Mouse (Mus musculus): ENCODE results near the gene Wdr92. TPM values are rescaled to one million over a fixed set of nuclear protein-coding genes. Genes with fewer than 3 reads are reported as not detected.

The Wdr92 gene
- total RNA-seq (2012; rRNA removed) (58.9 and 63.8 TPM in 2 replicates), polyA plus RNA-seq (2012; ENCODE audit: insufficient read depth in 1 of 2, insufficient read length in 2 of 2, low read depth in 1 of 2, low replicate concordance in 2 of 2, missing spikeins in 1 of 2) (10 to 100 TPM in 1 of 2 experiments, not detected in 1; 34.5 TPM)

DNA sequence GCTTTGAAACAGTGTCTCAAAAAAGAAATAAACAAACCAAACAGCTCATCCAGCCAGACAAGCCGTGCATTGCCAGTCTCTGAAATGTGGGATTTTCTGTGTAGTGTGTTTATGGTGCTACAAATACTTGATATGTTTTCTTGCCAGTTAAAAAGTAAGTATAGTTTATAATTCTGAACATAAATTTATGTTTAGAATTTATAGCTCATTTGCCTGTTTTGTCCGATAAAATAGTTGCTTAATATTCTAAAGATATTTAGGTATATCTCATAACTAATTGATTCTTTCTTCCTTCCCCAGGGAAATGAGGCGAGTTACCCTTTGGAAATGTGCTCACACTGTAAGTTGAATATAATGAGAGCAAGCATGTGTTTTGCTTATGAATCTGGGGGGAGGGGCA lies at the start of gene Wdr92:
Gene Wdr92 (plus strand): TSS at position 301 of the 400 bp plus-strand sequence.
- Histone ChIP-seq H3K27me3 (ENCODE audit: control insufficient read depth in 1 of 2, insufficient read depth in 2 of 2, low read length in 2 of 2) (no peaks in the 10 kb centered on the region), H3K4me3 (ENCODE audit: control insufficient read depth in 1 of 2, insufficient read depth in 1 of 2, low read depth in 2 of 2, low read length in 2 of 2) (no peak within 1 kb of the TSS), H3K79me2 (ENCODE audit: control insufficient read depth, insufficient read depth, low read length, poor library complexity) (peaks cover 36% of the 10 kb centered on the region), H3K36me3 (ENCODE audit: control insufficient read depth in 1 of 2, insufficient read depth in 2 of 2, low read length in 2 of 2) (peaks cover 5 to 16% of the 10 kb centered on the region in 2 experiments), H3K4me1 (ENCODE audit: control insufficient read depth in 1 of 2, insufficient read depth in 2 of 2, low read length in 2 of 2) (peaks cover 0 to 2% of the 10 kb centered on the region in 2 experiments; a peak in 2 of 4 replicates), H3K27ac (ENCODE audit: control insufficient read depth, low read depth, low read length) (no peak within 1 kb of the TSS), H3K9ac (ENCODE audit: control insufficient read depth, low read depth, low read length, poor library complexity, severe bottlenecking) (no peak within 1 kb of the TSS), H3K9me3 (replicated peaks; ENCODE audit: insufficient read depth, low read length) (no peaks in the 10 kb centered on the region)
- TF ChIP-seq TCF12 (IDR thresholded peaks at IDR 0.05; ENCODE audit: low read depth, low read length) (no peak), TAL1 (IDR thresholded peaks at IDR 0.05; ENCODE audit: low read length) (no peak), GATA1 (IDR thresholded peaks at IDR 0.05; ENCODE audit: low read depth, low read length) (no peak), SMC3 (IDR thresholded peaks at IDR 0.05; ENCODE audit: low read depth, low read length) (no peak), TBP (IDR thresholded peaks at IDR 0.05; ENCODE audit: low read depth, low read length) (no peak), HCFC1 (IDR thresholded peaks at IDR 0.05; ENCODE audit: low read depth, low read length) (no peak), CHD1 (IDR thresholded peaks at IDR 0.05; ENCODE audit: low read depth, low read length) (no peak), RCOR1 (IDR thresholded peaks at IDR 0.05; ENCODE audit: low read depth, low read length) (no peak), SIN3A (IDR thresholded peaks at IDR 0.05; ENCODE audit: low read length) (no peak), MAX (IDR thresholded peaks at IDR 0.05; ENCODE audit: low read length) (no peak), MXI1 (IDR thresholded peaks at IDR 0.05; ENCODE audit: low read depth, low read length) (no peak), RAD21 (IDR thresholded peaks at IDR 0.05; ENCODE audit: low read depth, low read length) (no peak), CTCF (IDR thresholded peaks at IDR 0.05 in 2 of 3, conservative IDR thresholded peaks at IDR 0.05 in 1 of 3; ENCODE audit: control insufficient read depth in 1 of 3, insufficient read depth in 1 of 3, low read depth in 2 of 3, low read length in 3 of 3, poor library complexity in 1 of 3, severe bottlenecking in 1 of 3) (no peak), ZNF384 (IDR thresholded peaks at IDR 0.05; ENCODE audit: low read depth, low read length) (no peak), MYC (IDR thresholded peaks at IDR 0.05; ENCODE audit: low read depth, low read length) (no peak), MAZ (IDR thresholded peaks at IDR 0.05; ENCODE audit: low read depth, low read length) (no peak), ZKSCAN1 (IDR thresholded peaks at IDR 0.05; ENCODE audit: low read depth, low read length) (no peak)
- DNase-seq (ENCODE audit: low read depth, low spot score): no peak

DNA sequence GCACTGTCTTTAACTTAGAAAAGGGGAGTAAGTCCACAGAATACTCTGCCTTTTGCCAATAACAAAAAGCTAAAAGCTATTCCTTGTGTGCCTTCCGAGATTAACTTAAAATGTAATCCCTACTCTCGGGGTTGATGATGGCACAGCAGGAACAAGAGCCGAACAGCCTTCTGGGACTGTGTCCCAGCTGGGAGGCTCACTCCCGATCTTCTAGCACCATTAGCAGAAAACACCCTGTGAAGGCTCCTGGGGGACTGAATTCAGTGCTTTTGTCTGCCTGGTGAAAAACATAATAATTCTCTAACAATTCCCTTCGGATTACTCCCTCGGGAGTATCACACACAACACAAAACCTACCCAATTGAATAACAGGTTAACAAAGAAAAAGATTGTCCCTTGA lies 46.3 kb upstream of the Wdr92 start:
- Histone ChIP-seq H3K4me1 (ENCODE audit: control insufficient read depth in 1 of 2, insufficient read depth in 2 of 2, low read length in 2 of 2) (no peaks in the 10 kb centered on the region), H3K9me3 (replicated peaks; ENCODE audit: insufficient read depth, low read length) (no peaks in the 10 kb centered on the region), H3K9ac (ENCODE audit: control insufficient read depth, low read depth, low read length, poor library complexity, severe bottlenecking) (no peak overlapping the region), H3K4me3 (ENCODE audit: control insufficient read depth in 1 of 2, insufficient read depth in 1 of 2, low read depth in 2 of 2, low read length in 2 of 2) (no peak overlapping the region), H3K79me2 (ENCODE audit: control insufficient read depth, insufficient read depth, low read length, poor library complexity) (no peaks in the 10 kb centered on the region), H3K27ac (ENCODE audit: control insufficient read depth, low read depth, low read length) (no peak overlapping the region), H3K27me3 (ENCODE audit: control insufficient read depth in 1 of 2, insufficient read depth in 2 of 2, low read length in 2 of 2) (peaks cover 9 to 24% of the 10 kb centered on the region in 2 experiments), H3K36me3 (ENCODE audit: control insufficient read depth in 1 of 2, insufficient read depth in 2 of 2, low read length in 2 of 2) (no peaks in the 10 kb centered on the region)
- TF ChIP-seq POLR2AphosphoS5 (IDR thresholded peaks at IDR 0.05; ENCODE audit: borderline replicate concordance, low read depth, low read length) (no peak), EP300 (IDR thresholded peaks at IDR 0.05; ENCODE audit: low read depth in 1 of 2, low read length in 2 of 2) (no peak), MYC (IDR thresholded peaks at IDR 0.05; ENCODE audit: low read depth, low read length) (no peak), MXI1 (IDR thresholded peaks at IDR 0.05; ENCODE audit: low read depth, low read length) (no peak), BHLHE40 (IDR thresholded peaks at IDR 0.05; ENCODE audit: borderline replicate concordance, low read depth, low read length) (no peak), ZNF384 (IDR thresholded peaks at IDR 0.05; ENCODE audit: low read depth, low read length) (no peak), MYB (IDR thresholded peaks at IDR 0.05; ENCODE audit: low read depth, low read length) (no peak), MEF2A (IDR thresholded peaks at IDR 0.05; ENCODE audit: extremely low read depth, insufficient replicate concordance, low read depth, low read length, poor library complexity, severe bottlenecking) (no peak), TBP (IDR thresholded peaks at IDR 0.05; ENCODE audit: low read depth, low read length) (no peak), JUND (IDR thresholded peaks at IDR 0.05; ENCODE audit: low read depth, low read length) (no peak), RAD21 (IDR thresholded peaks at IDR 0.05; ENCODE audit: low read depth, low read length) (no peak), CTCF (IDR thresholded peaks at IDR 0.05 in 2 of 3, conservative IDR thresholded peaks at IDR 0.05 in 1 of 3; ENCODE audit: control insufficient read depth in 1 of 3, insufficient read depth in 1 of 3, low read depth in 2 of 3, low read length in 3 of 3, poor library complexity in 1 of 3, severe bottlenecking in 1 of 3) (no peak)
- no peak for DNase-seq (ENCODE audit: low read depth, low spot score)
